Mouse (Mus musculus) embryonic stem cell, embryonic (primary cell): ENCODE data around the gene Gcn1l1.

Source experiments
- CTCF ChIA-PET, 4 experiments: fragments of 300-600 bp in 2 of 4; fragments of 350-600 bp in 2 of 4; sonication (Branson Sonifier 250); formaldehyde crosslinking; loops; one replicate each; lab custom pipeline; 2022; ENCODE audit warnings: inconsistent platforms in 2 of 4; lab: Charles Lee
- POLR2A ChIA-PET, 4 experiments: fragments of 300-600 bp in 2 of 4; fragments of 350-600 bp in 2 of 4; sonication (Branson Sonifier 250); formaldehyde crosslinking; loops; one replicate each; lab custom pipeline; 2022; ENCODE audit warnings: antibody characterized with exemption in 4 of 4, inconsistent platforms in 1 of 4; lab: Charles Lee

Gcn1l1 gene

GRCm38 (mm10) chr5:115528128-115528527, 36.9 kb upstream of the Gcn1l1 start:
- ChIA-PET POLR2A (interaction anchor here in 3 of 4 experiments (0.6 to 6.0 kb wide), 21 partner anchors 10 to 81 kb away, joined by 3 to 28 read pairs (median 5); no protein-coding TSS in a partner anchor), CTCF (interaction anchor here in 3 of 4 experiments (0.6 to 2.4 kb wide), 5 partner anchors 10 to 346 kb away, joined by 3 to 7 read pairs (median 4); no protein-coding TSS in a partner anchor)

DNA sequence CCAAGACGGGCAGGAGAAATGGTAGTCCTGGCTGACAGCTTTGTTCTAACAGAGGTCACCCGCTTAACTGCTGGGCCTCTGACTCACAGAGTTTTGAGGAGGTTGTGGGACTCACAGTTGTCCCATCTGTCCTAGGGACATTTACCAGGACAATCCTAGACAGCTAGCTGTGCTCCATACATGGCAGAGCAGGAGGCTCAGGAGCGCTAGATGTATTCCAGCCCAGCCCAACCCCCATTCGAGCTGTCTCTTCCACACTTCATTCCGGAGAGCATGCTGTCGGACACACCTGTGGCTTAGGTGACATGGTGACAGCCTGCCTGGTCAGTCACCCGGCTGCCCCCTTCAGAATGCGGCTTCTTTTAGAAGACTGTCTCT, 35.7 kb upstream of the Gcn1l1 start:
- CTCF ChIA-PET, result interaction anchor here in 1 of 4 experiments (2.4 kb wide), 1 partner anchor 9 kb away, joined by 7 read pairs; no protein-coding TSS in a partner anchor
- POLR2A ChIA-PET, result interaction anchor here in 3 of 4 experiments (0.6 to 3.3 kb wide), 19 partner anchors 9 to 209 kb away, joined by 3 to 13 read pairs (median 5); partner anchors contain the start of gene Rplp0 (in 1 of the 3)

DNA sequence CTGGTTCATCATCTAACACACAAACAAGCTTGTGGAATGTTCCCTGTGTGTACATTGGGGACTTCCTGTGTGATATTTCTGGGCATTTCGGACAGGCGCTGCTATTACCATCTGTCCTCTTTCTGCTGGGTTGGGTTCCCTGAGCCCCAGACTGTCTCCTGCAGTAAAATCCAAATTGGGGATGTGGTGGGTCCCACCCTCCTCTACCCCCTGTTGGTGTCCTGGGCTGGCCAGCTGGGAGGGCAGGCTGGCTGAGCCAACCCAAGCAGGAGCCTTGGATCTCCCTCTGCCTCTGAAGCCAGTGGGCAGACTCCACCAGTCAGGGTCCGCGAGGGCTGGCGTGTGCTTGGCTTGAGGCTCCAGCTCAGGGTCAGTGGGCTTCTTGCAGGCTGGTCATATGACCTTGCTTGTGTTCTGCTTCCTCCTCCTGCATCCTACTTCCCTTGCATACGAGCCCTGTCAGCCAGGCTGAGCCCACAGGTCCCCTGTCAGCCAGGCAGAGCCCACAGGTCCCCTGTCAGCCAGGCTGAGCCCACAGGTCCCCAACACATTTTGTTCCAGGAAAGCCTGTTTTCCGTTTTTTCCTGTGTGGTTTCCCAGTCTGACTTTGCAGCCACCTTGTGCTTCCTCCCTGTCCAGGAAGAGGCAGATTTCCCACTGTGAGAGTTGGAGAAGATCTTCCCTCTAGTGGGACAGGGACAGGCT, 35.2 kb upstream of the Gcn1l1 start:
- CTCF ChIA-PET, result interaction anchor here in 1 of 4 experiments (1.0 to 1.2 kb wide), 2 partner anchors 8 to 29 kb away, joined by 3 to 4 read pairs; partner anchors contain the start of gene Rplp0

GRCm38 (mm10) chr5:115530447-115530809, 34.6 kb upstream of the Gcn1l1 start:
- POLR2A ChIA-PET, result interaction anchor here in 3 of 4 experiments (0.6 to 3.3 kb wide), 20 partner anchors 10 to 257 kb away, joined by 3 to 13 read pairs (median 6); partner anchors contain the start of gene Rplp0 (in 1 of the 3)
- CTCF ChIA-PET, result interaction anchor here in 2 of 4 experiments (1.0 to 1.4 kb wide), 3 partner anchors 8 to 28 kb away, joined by 3 to 13 read pairs (median 4); partner anchors contain the start of gene Rplp0 (in 1 of the 2)

More for the DNA sequence above, 35.2 kb upstream of the Gcn1l1 start:
- POLR2A ChIA-PET, result interaction anchor here in 3 of 4 experiments (0.6 to 3.3 kb wide), 22 partner anchors 8 to 256 kb away, joined by 3 to 13 read pairs (median 5); partner anchors contain the start of gene Rplp0 (in 1 of the 3)

- POLR2A ChIA-PET, result interaction anchor here (0.6 to 3.3 kb wide), 29 partner anchors 8 to 321 kb away, joined by 3 to 20 read pairs (median 6); partner anchors contain the start of genes Pxn (in 1 of the 4) and Rplp0 (in 1 of the 4)
Measured at GRCm38 (mm10) chr5:115531671-115532270, 33.3 kb upstream of the Gcn1l1 start.

GRCm38 (mm10) chr5:115534290-115534731, 30.7 kb upstream of the Gcn1l1 start:
- ChIA-PET POLR2A (interaction anchor here in 3 of 4 experiments (0.5 to 4.3 kb wide), 20 partner anchors 8 to 379 kb away, joined by 3 to 29 read pairs (median 8); partner anchors contain the start of genes Rplp0 (in 2 of the 3) and Sirt4 (in 1 of the 3)), CTCF (interaction anchor here in 2 of 4 experiments (0.9 to 1.1 kb wide), 2 partner anchors 9 to 25 kb away, joined by 3 to 4 read pairs; no protein-coding TSS in a partner anchor)

More at GRCm38 (mm10) chr5:115531671-115532270, 33.3 kb upstream of the Gcn1l1 start:
- CTCF ChIA-PET, result interaction anchor here in 3 of 4 experiments (0.7 to 1.4 kb wide), 6 partner anchors 8 to 27 kb away, joined by 3 to 13 read pairs (median 4); no protein-coding TSS in a partner anchor

DNA sequence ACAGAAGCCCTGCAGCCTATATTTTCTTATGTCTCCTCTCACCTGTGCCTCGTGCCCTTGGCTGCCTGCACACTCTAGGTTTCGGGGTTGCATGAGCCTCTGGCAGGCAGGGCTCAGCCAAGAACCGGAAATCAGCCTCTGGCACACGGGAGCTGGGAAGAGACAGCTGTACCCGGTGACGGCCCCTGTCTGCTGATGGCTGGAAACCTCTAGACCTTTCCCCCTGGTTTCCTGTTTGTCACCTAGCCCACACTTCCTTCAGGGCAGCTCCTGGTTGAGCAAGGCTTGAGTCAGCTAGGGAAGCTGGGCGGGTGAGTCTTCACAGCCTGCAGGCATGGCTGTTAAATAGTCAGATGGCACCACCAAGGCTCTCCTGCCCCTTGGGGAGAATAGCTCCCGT, 30.2 kb upstream of the Gcn1l1 start:
- ChIA-PET CTCF (interaction anchor here in 2 of 4 experiments (0.7 to 1.6 kb wide), 4 partner anchors 11 to 43 kb away, joined by 3 to 8 read pairs (median 4); partner anchors contain the start of gene Rplp0 (in 1 of the 2)), POLR2A (interaction anchor here in 3 of 4 experiments (0.6 to 4.3 kb wide), 30 partner anchors 8 to 204 kb away, joined by 3 to 29 read pairs (median 5); partner anchors contain the start of genes Rplp0 (in 2 of the 3) and Sirt4 (in 1 of the 3))

GRCm38 (mm10) chr5:115535635-115536034, 29.4 kb upstream of the Gcn1l1 start:
- ChIA-PET POLR2A (interaction anchor here in 3 of 4 experiments (0.5 to 4.3 kb wide), 33 partner anchors 8 to 374 kb away, joined by 3 to 29 read pairs (median 5); partner anchors contain the start of genes Rplp0 (in 2 of the 3), Rab35 (in 1 of the 3) and Sirt4 (in 1 of the 3)), CTCF (interaction anchor here in 3 of 4 experiments (0.5 to 1.6 kb wide), 13 partner anchors 10 to 1415 kb away, joined by 3 to 11 read pairs (median 4); partner anchors contain the start of gene Rplp0 (in 1 of the 3))

- CTCF ChIA-PET, result interaction anchor here (0.5 to 2.2 kb wide), 65 partner anchors 8 to 1064 kb away, joined by 3 to 31 read pairs (median 4); partner anchors contain the start of genes Pxn (in 2 of the 4), Acads (in 1 of the 4), Rplp0 (in 1 of the 4) and Sirt4 (in 1 of the 4)
- POLR2A ChIA-PET, result interaction anchor here (0.5 to 2.5 kb wide), 57 partner anchors 9 to 469 kb away, joined by 3 to 72 read pairs (median 6); partner anchors contain the start of genes Sirt4 (in 2 of the 4), Pxn (in 1 of the 4) and Rplp0 (in 1 of the 4)
Measured at GRCm38 (mm10) chr5:115538017-115538692, 26.9 kb upstream of the Gcn1l1 start.

DNA sequence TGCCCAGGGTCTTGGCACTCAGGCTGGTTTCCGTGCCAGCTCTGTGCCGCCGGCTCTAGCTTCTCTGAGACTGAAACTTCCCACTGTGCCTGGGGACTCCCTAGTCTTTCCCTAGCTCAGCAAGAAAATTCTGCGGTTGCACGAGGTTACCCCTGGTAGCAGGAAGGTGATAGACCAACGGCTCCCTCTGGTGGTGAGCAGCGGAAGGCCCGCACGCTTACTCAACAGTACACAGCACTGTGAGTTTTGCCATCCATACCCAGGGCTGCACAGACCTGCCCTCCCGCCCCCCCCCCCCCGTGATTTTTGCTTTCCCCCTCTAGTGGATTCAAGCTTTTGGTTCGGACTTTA, 26.4 kb upstream of the Gcn1l1 start:
- CTCF ChIA-PET, result interaction anchor here (0.6 to 2.2 kb wide), 63 partner anchors 8 to 1064 kb away, joined by 3 to 31 read pairs (median 4); partner anchors contain the start of genes Pxn (in 2 of the 4), Acads (in 1 of the 4), Rplp0 (in 1 of the 4) and Sirt4 (in 1 of the 4)
- POLR2A ChIA-PET, result interaction anchor here (0.6 to 2.5 kb wide), 58 partner anchors 8 to 745 kb away, joined by 3 to 72 read pairs (median 6); partner anchors contain the start of genes Sirt4 (in 2 of the 4), Pxn (in 1 of the 4) and Rplp0 (in 1 of the 4)

GRCm38 (mm10) chr5:115542635-115543384, 22.2 kb upstream of the Gcn1l1 start:
- ChIA-PET CTCF (interaction anchor here in 3 of 4 experiments (0.5 to 5.2 kb wide), 10 partner anchors 11 to 1399 kb away, joined by 3 to 29 read pairs (median 4); partner anchors contain the start of gene Rplp0 (in 1 of the 3)), POLR2A (interaction anchor here (0.5 to 21.3 kb wide), 47 partner anchors 7 to 188 kb away, joined by 3 to 239 read pairs (median 4); partner anchors contain the start of genes Rplp0 (in 3 of the 4), Gcn1l1 (in 2 of the 4) and Sirt4 (in 2 of the 4))

GRCm38 (mm10) chr5:115543509-115544253, 21.4 kb upstream of the Gcn1l1 start:
- POLR2A ChIA-PET, result interaction anchor here (0.5 to 21.3 kb wide), 34 partner anchors 8 to 189 kb away, joined by 3 to 239 read pairs (median 6); partner anchors contain the start of genes Rplp0 (in 3 of the 4), Gcn1l1 (in 2 of the 4) and Sirt4 (in 2 of the 4)

DNA sequence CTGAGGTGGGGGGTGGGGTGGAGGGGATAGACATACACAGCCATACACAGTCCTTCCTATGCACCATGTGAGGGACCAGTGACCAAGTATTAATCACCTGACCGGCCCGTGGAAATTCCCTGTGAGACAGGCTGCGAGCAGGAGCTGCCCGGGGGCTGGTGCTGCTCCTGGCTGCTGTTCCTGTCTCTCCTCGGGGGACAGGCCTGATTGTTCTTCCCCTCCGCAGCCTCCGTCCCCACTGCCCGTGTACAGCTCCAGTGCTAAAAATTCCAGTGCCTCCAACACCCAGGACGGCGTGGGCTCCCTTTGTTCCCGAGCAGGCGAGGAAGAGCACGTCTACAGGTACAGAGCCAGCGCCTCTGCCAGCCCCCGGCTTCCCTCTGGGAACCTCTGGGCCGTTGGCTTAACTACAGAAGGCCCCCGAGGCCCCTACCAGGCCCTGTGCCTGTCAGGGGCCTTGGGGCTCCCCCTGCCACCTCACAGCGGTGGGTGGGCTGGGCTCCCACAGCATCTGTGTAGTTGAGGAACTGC, 20.3 kb upstream of the Gcn1l1 start:
- POLR2A ChIA-PET, result interaction anchor here in 3 of 4 experiments (0.7 to 21.3 kb wide), 19 partner anchors 9 to 94 kb away, joined by 3 to 239 read pairs (median 5); partner anchors contain the start of genes Rplp0 (in 3 of the 3) and Gcn1l1 (in 2 of the 3)
- CTCF ChIA-PET, result interaction anchor here in 3 of 4 experiments (0.6 to 5.2 kb wide), 5 partner anchors 10 to 37 kb away, joined by 3 to 29 read pairs (median 3); no protein-coding TSS in a partner anchor

More at GRCm38 (mm10) chr5:115543509-115544253, 21.4 kb upstream of the Gcn1l1 start:
- CTCF ChIA-PET, result interaction anchor here in 3 of 4 experiments (0.6 to 5.2 kb wide), 9 partner anchors 10 to 298 kb away, joined by 3 to 29 read pairs (median 3); partner anchors contain the start of gene Rplp0 (in 1 of the 3)

GRCm38 (mm10) chr5:115545636-115546035, 19.4 kb upstream of the Gcn1l1 start:
- ChIA-PET CTCF (interaction anchor here in 1 of 4 experiments (0.8 to 5.2 kb wide), 5 partner anchors 9 to 38 kb away, joined by 3 to 29 read pairs (median 3); partner anchors contain the start of gene Rplp0), POLR2A (interaction anchor here (0.6 to 21.3 kb wide), 22 partner anchors 8 to 1759 kb away, joined by 3 to 239 read pairs (median 5); partner anchors contain the start of genes Rplp0 (in 3 of the 4) and Gcn1l1 (in 2 of the 4))
